Mouse (Mus musculus) testis, adult 2 months (tissue): ENCODE measurements around the gene Arl5b.

Experiments
- CTCF ChIP-seq: fragments of 200-500 bp; IDR thresholded peaks from 2 replicates; pipeline ENCODE4 v1.5.1; 2012; ENCODE audit warnings: low read depth, mild to moderate bottlenecking, inconsistent platforms, low read length, moderate library complexity; ENCODE audit not compliant: control insufficient read depth, insufficient read depth, insufficient replicate concordance
- POLR2A ChIP-seq: fragments of 200-500 bp; IDR thresholded peaks from 2 replicates; pipeline ENCODE4 v1.6.1; 2012; ENCODE audit warnings: low read depth, mild to moderate bottlenecking, inconsistent platforms, low read length, moderate library complexity; ENCODE audit not compliant: control insufficient read depth

- TF ChIP-seq CTCF (no peak), POLR2A (no peak)
These were observed 17.9 kb downstream of the Arl5b start for GRCm38 (mm10) chr2:15067091-15067490.
